ENCODE assay signal across 8 mouse cellular contexts in the genomic region with DNA sequence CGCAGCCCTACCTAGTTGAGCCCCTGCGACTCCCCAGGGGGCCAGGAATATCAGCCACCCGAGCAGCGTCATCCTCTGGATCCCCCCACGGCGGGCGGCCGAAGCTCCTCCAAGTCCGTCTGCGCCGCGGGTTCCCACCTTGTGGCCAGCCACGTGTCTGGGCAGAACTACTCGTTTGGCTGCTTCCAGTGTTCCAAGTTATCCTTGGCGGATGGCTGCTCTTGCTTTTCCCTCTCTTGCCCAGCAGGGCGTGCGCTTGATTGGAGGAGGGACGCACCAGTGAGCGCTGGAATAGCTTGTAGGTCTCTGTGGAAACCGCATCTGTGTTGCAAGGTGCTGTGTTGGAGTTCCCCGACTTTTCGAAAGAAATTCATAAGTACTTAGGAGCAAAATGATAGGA. TPM values are rescaled to one million over a fixed set of nuclear protein-coding genes. Genes with fewer than 3 reads are reported as not detected.
DNase-seq lines count a peak whose midpoint lies in the region; ATAC-seq and TF ChIP-seq lines count a peak whose summit lies in the region.

A gene (minus strand): TSS at position 279 of the 400 bp plus-strand sequence.

- peaks cover 10 to 36% of the 10 kb centered on the region in 2 experiments for H3K4me1 ChIP-seq in CH12.LX (ENCODE audit: control insufficient read depth in 1 of 2, insufficient read depth in 2 of 2)
- H3K4me1 ChIP-seq in forebrain, embryonic 16.5 days (replicated peaks; ENCODE audit: control insufficient read depth, insufficient read depth, low read length) = peaks cover 4% of the 10 kb centered on the region
- peaks cover 6% of the 10 kb centered on the region for H3K4me1 ChIP-seq in liver, postnatal 0 days (ENCODE audit: insufficient read depth)
- H3K4me1 ChIP-seq in neural tube, embryonic 13.5 days (replicated peaks) = peaks cover 10% of the 10 kb centered on the region

- TF ChIP-seq RAD21 in CH12.LX (IDR thresholded peaks at IDR 0.05; ENCODE audit: low read depth, low read length) = peak; percentile 31

- dilution Hi-C loops in CH12.LX (cut with MboI; ENCODE audit: extremely low pct_ligation_motif_present, extremely low pct_unique_long_range_greater_than_20kb, low sequenced_read_pairs) = no loop called here

- peaks cover 17% of the 10 kb centered on the region for H3K27me3 ChIP-seq in CH12.LX (replicated peaks)
- no peaks in the 10 kb centered on the region; the same call in 1 of the 2 replicates for H3K27me3 ChIP-seq in forebrain, embryonic 16.5 days (replicated peaks; ENCODE audit: control insufficient read depth, insufficient read depth, low read length)
- peaks cover 12% of the 10 kb centered on the region for H3K27me3 ChIP-seq in liver, postnatal 0 days (ENCODE audit: insufficient read depth, low read length)
- H3K27me3 ChIP-seq in neural tube, embryonic 13.5 days = peaks cover 26% of the 10 kb centered on the region

- intact Hi-C loops in heart, postnatal 14 days (cut with DNase I) = no loop called here

- TF ChIP-seq CTCF in CH12.LX (conservative IDR thresholded peaks at IDR 0.05 in 1 of 2, IDR thresholded peaks at IDR 0.05 in 1 of 2; ENCODE audit: low read depth in 2 of 2, low read length in 2 of 2) = peak in 1 of 2 experiments; percentile 49; a peak in 2 of 4 replicates
- TF ChIP-seq CTCF in brain, embryonic 14.5 days (IDR thresholded peaks at IDR 0.05; ENCODE audit: borderline replicate concordance, extremely low read depth, insufficient read depth, insufficient read length) = peak; percentile 65
- TF ChIP-seq CTCF in liver, postnatal 0 days (IDR thresholded peaks at IDR 0.05; ENCODE audit: low read depth) = peak; percentile 59

- under 1% methylated on average over 22 of the region's 22 CpGs for WGBS in forebrain, embryonic 16.5 days
- under 1% methylated on average over 22 of the region's 22 CpGs for WGBS in liver, postnatal 0 days (ENCODE audit: insufficient replicate concordance)
- WGBS in neural tube, embryonic 13.5 days = under 1% methylated on average over 22 of the region's 22 CpGs

- H3K9ac ChIP-seq in CH12.LX (ENCODE audit: insufficient read depth, low read depth) = peak within 1 kb of the TSS; percentile 67
- peak within 1 kb of the TSS; percentile 46 for H3K9ac ChIP-seq in forebrain, embryonic 16.5 days (replicated peaks; ENCODE audit: low read depth, low read length)
- H3K9ac ChIP-seq in liver, postnatal 0 days (replicated peaks) = 0 out of 2 replicates have a peak within 1 kb of the TSS, but pooled peaks have one; percentile 26
- peak within 1 kb of the TSS; percentile 61 for H3K9ac ChIP-seq in neural tube, embryonic 13.5 days

- H3K27ac ChIP-seq in CH12.LX (ENCODE audit: insufficient read depth, low read depth) = no peak within 1 kb of the TSS
- H3K27ac ChIP-seq in forebrain, embryonic 16.5 days (ENCODE audit: low read length) = no peak within 1 kb of the TSS
- H3K27ac ChIP-seq in liver, postnatal 0 days (ENCODE audit: low read depth) = no peak within 1 kb of the TSS
- H3K27ac ChIP-seq in neural tube, embryonic 13.5 days (replicated peaks) = no peak within 1 kb of the TSS

- H3K79me2 ChIP-seq in CH12.LX (replicated peaks; ENCODE audit: control insufficient read depth, extremely low read depth, insufficient read depth, poor library complexity, severe bottlenecking) = no peaks in the 10 kb centered on the region

- peaks cover 0 to 2% of the 10 kb centered on the region in 2 experiments for H3K36me3 ChIP-seq in CH12.LX (replicated peaks in 1 of 2; ENCODE audit: control insufficient read depth in 1 of 2, insufficient read depth in 1 of 2, low read length in 1 of 2)
- H3K36me3 ChIP-seq in forebrain, embryonic 16.5 days (ENCODE audit: control insufficient read depth, insufficient read depth) = no peaks in the 10 kb centered on the region
- H3K36me3 ChIP-seq in liver, postnatal 0 days (replicated peaks; ENCODE audit: insufficient read depth, low read length) = no peaks in the 10 kb centered on the region
- H3K36me3 ChIP-seq in neural tube, embryonic 13.5 days = no peaks in the 10 kb centered on the region

- ATAC-seq in forebrain, embryonic 16.5 days = peak; percentile 90
- ATAC-seq in liver, postnatal 0 days = peak; percentile 83
- ATAC-seq in neural tube, embryonic 13.5 days (ENCODE audit: low read depth) = peak; percentile 76

- peak within 1 kb of the TSS; percentile 48 for H3K4me2 ChIP-seq in CH12.LX (ENCODE audit: insufficient read depth, low read depth, poor library complexity, severe bottlenecking)
- peak within 1 kb of the TSS; percentile 80 for H3K4me2 ChIP-seq in forebrain, embryonic 16.5 days (ENCODE audit: low read length)
- H3K4me2 ChIP-seq in liver, postnatal 0 days (ENCODE audit: low read depth, low read length) = peak within 1 kb of the TSS; percentile 79
- H3K4me2 ChIP-seq in neural tube, embryonic 13.5 days = peak within 1 kb of the TSS; percentile 73

- TF ChIP-seq EP300 in CH12.LX (IDR thresholded peaks at IDR 0.05; ENCODE audit: low read length) = no peak
- no peak for TF ChIP-seq EP300 in liver, postnatal 0 days (IDR thresholded peaks at IDR 0.05; ENCODE audit: low read depth)

- TF ChIP-seq POLR2A in CH12.LX (IDR thresholded peaks at IDR 0.05; ENCODE audit: low read depth, low read length) = peak; percentile 43; the same call in 1 of the 2 replicates
- TF ChIP-seq POLR2A in brain, embryonic 14.5 days (IDR thresholded peaks at IDR 0.05; ENCODE audit: borderline replicate concordance, extremely low read depth, insufficient read depth, insufficient read length, poor library complexity, severe bottlenecking) = no peak

- in situ Hi-C loops in CH12.LX (cut with MboI; ENCODE audit: low pct_ligation_motif_present, low pct_unique_long_range_greater_than_20kb, low sequenced_read_pairs) = no loop called here

- no peaks in the 10 kb centered on the region for H3K9me3 ChIP-seq in CH12.LX (replicated peaks; ENCODE audit: low read length)
- no peaks in the 10 kb centered on the region for H3K9me3 ChIP-seq in forebrain, embryonic 16.5 days (ENCODE audit: control insufficient read depth, low read length)
- no peaks in the 10 kb centered on the region for H3K9me3 ChIP-seq in liver, postnatal 0 days (ENCODE audit: low read length)
- H3K9me3 ChIP-seq in neural tube, embryonic 13.5 days = no peaks in the 10 kb centered on the region

- H3K4me3 ChIP-seq in CH12.LX (replicated peaks in 1 of 3; ENCODE audit: low read depth in 2 of 3, low read length in 2 of 3, poor library complexity in 1 of 3) = peak within 1 kb of the TSS; percentile 50 to 77 (median 66)
- H3K4me3 ChIP-seq in forebrain, embryonic 16.5 days (replicated peaks; ENCODE audit: low read length) = peak within 1 kb of the TSS; percentile 43
- peak within 1 kb of the TSS; percentile 48 for H3K4me3 ChIP-seq in liver, postnatal 0 days (ENCODE audit: low read depth, low read length)
- H3K4me3 ChIP-seq in neural tube, embryonic 13.5 days = peak within 1 kb of the TSS; percentile 41

- no peak for DNase-seq in CH12.LX (ENCODE audit: extremely low read depth)
- DNase-seq in brain, embryonic 14.5 days (ENCODE audit: low read depth) = peak; percentile 88
- DNase-seq in heart, postnatal 14 days = peak; percentile 71 to 78
- DNase-seq in kidney, postnatal 4 days = peak; percentile 81 to 86
- DNase-seq in liver, postnatal 0 days = peak; percentile 54
- peak; percentile 48 for DNase-seq in urinary bladder, adult 2 months (ENCODE audit: low spot score)

TF ChIP-seq in CH12.LX, 34 proteins besides CTCF, POLR2A, EP300 and RAD21 (continues in another document):
- no peak for TF ChIP-seq GABPA (IDR thresholded peaks at IDR 0.05; ENCODE audit: insufficient replicate concordance, low read depth, low read length)
- no peak for TF ChIP-seq PAX5 (IDR thresholded peaks at IDR 0.05; ENCODE audit: low read length)
- no peak for TF ChIP-seq ZC3H11A (IDR thresholded peaks at IDR 0.05; ENCODE audit: low read depth, low read length)
- no peak for TF ChIP-seq ZKSCAN1 (IDR thresholded peaks at IDR 0.05; ENCODE audit: borderline replicate concordance, low read depth, low read length)
- no peak for TF ChIP-seq E2F4 (IDR thresholded peaks at IDR 0.05; ENCODE audit: insufficient replicate concordance, low read depth, low read length)
- TF ChIP-seq POLR2AphosphoS2 (IDR thresholded peaks at IDR 0.05; ENCODE audit: low read depth, low read length) = no peak
- no peak for TF ChIP-seq TBP (conservative IDR thresholded peaks at IDR 0.05; ENCODE audit: low read depth, low read length)
- TF ChIP-seq ETS1 (conservative IDR thresholded peaks at IDR 0.05; ENCODE audit: low read depth, low read length) = no peak; the same call in 1 of the 2 replicates
- TF ChIP-seq MXI1 (IDR thresholded peaks at IDR 0.05; ENCODE audit: low read depth, low read length) = peak; percentile 69; the same call in 1 of the 2 replicates
- TF ChIP-seq KAT2A (IDR thresholded peaks at IDR 0.05; ENCODE audit: insufficient replicate concordance, low read length) = no peak
- TF ChIP-seq MEF2A (IDR thresholded peaks at IDR 0.05; ENCODE audit: borderline replicate concordance, low read depth, low read length) = 0 out of 2 replicates have a peak, but pooled peaks have one; percentile 22
- TF ChIP-seq CHD1 (IDR thresholded peaks at IDR 0.05; ENCODE audit: low read depth, low read length) = peak; percentile 50; the same call in 1 of the 2 replicates
- TF ChIP-seq BHLHE40 (IDR thresholded peaks at IDR 0.05; ENCODE audit: low read depth, low read length) = no peak
- no peak for TF ChIP-seq IRF4 (IDR thresholded peaks at IDR 0.05; ENCODE audit: low read depth, low read length)
- TF ChIP-seq ELF1 (IDR thresholded peaks at IDR 0.05; ENCODE audit: low read depth, low read length) = 0 out of 2 replicates have a peak, but pooled peaks have one; percentile 16
- no peak for TF ChIP-seq JUND (conservative IDR thresholded peaks at IDR 0.05; ENCODE audit: low read depth, low read length)
- no peak for TF ChIP-seq HCFC1 (IDR thresholded peaks at IDR 0.05; ENCODE audit: low read depth, low read length)
- no peak; the same call in 1 of the 2 replicates for TF ChIP-seq RCOR1 (conservative IDR thresholded peaks at IDR 0.05; ENCODE audit: low read depth, low read length)
- TF ChIP-seq ZNF384 (IDR thresholded peaks at IDR 0.05; ENCODE audit: low read depth, low read length) = no peak
- TF ChIP-seq USF1 (IDR thresholded peaks at IDR 0.05; ENCODE audit: low read depth, low read length) = no peak
- TF ChIP-seq MYC (IDR thresholded peaks at IDR 0.05; ENCODE audit: low read depth, low read length) = peak; percentile 87

RNA-seq across cellular contexts. Expression of the gene that starts here (rescaled TPM):
- total RNA-seq in CH12.LX (2012; rRNA removed) (20.9 and 24.0 TPM in 2 replicates), CH12.LX (2014; rRNA removed) (3.6 and 4.6 TPM in 2 replicates)
- 2.9 TPM in 2 replicates for polyA plus RNA-seq in CH12.LX (2012; ENCODE audit: insufficient read length, low read depth)
- polyA plus RNA-seq in brain, embryonic 14.5 days (2012; rRNA removed) = 0.78 and 1.1 TPM in 2 replicates
- polyA plus RNA-seq in forebrain, embryonic 16.5 days (2015; fragmentation: Nextera tagmentation; extraction: Ambion mirVana) = 1.0 and 1.6 TPM in 2 replicates
- total RNA-seq in heart, postnatal 14 days (2021) = under 1 TPM; 0.71 to 0.98 TPM
- 0.31 and 0.34 TPM in 2 replicates for polyA plus RNA-seq in liver, postnatal 0 days (2015; fragmentation: Nextera tagmentation; extraction: Ambion mirVana)
- 0.53 and 0.58 TPM in 2 replicates for polyA plus RNA-seq in neural tube, embryonic 13.5 days (2015; fragmentation: Nextera tagmentation; extraction: Ambion mirVana)
- polyA plus RNA-seq in urinary bladder, adult 2 months (2012; rRNA removed) = 24.0 and 26.4 TPM in 2 replicates

Comparison
In these comparisons a context has a peak if more than half of its experiments do, and no peak if none do; other contexts are left out.
1. Peak in DNase-seq in heart, postnatal 14 days; RNA of the gene not detected or under 1 TPM.
2. Peak in DNase-seq, ATAC-seq, H3K4me3 ChIP-seq, H3K9ac ChIP-seq and H3K4me2 ChIP-seq in liver, postnatal 0 days; RNA of the gene not detected or under 1 TPM.
3. Peak in ATAC-seq, H3K4me3 ChIP-seq, H3K9ac ChIP-seq and H3K4me2 ChIP-seq in neural tube, embryonic 13.5 days; RNA of the gene not detected or under 1 TPM.